Mouse (Mus musculus) T-helper 1 cell (primary cell): ENCODE data around the gene Ampd1.

Source experiments
- in situ Hi-C: fragments of 300-600 bp; cut with MboI, MseI; formaldehyde crosslinking; loops from one replicate; pipeline ENCODE4 v1.15.1; 2025; ENCODE audit warnings: high pct_unique_total_duplicates

Gene Ampd1

GRCm38 (mm10) chr3:103073771-103074170, at the start of gene Ampd1:
Gene Ampd1, plus strand, starts transcription at chr3:103074014.
- in situ Hi-C loops, result loop anchor here (10.0 kb wide), 1 partner anchor 1141 kb away; no protein-coding TSS in a partner anchor

GRCm38 (mm10) chr3:103026174-103026573, 47.6 kb upstream of the Ampd1 start:
- in situ Hi-C loops, result loop anchor here (25.0 kb wide), 1 partner anchor 1439 kb away; no protein-coding TSS in a partner anchor

- in situ Hi-C loops, result loop anchor here (25.0 kb wide), 1 partner anchor 1453 kb away; no protein-coding TSS in a partner anchor
These were observed 33.5 kb upstream of the Ampd1 start for GRCm38 (mm10) chr3:103040285-103040684.

- in situ Hi-C loops, result loop anchor here (25.0 kb wide), 1 partner anchor 1454 kb away; no protein-coding TSS in a partner anchor
These were observed 32.9 kb upstream of the Ampd1 start for GRCm38 (mm10) chr3:103040861-103041379.

GRCm38 (mm10) chr3:103056016-103056595, 17.7 kb upstream of the Ampd1 start:
- in situ Hi-C loops, result no loop called here

- in situ Hi-C loops, result no loop called here
These were observed 16.1 kb upstream of the Ampd1 start for GRCm38 (mm10) chr3:103057752-103058151.

- in situ Hi-C loops, result no loop called here
These were observed 15.3 kb upstream of the Ampd1 start, which contains the start of gene Nras for GRCm38 (mm10) chr3:103058207-103059157. Gene Nras, plus strand, starts transcription at chr3:103058285.

GRCm38 (mm10) chr3:103066927-103067326, 6.9 kb upstream of the Ampd1 start:
- in situ Hi-C loops, result no loop called here

GRCm38 (mm10) chr3:103068971-103069370, 4.8 kb upstream of the Ampd1 start:
- in situ Hi-C loops, result no loop called here

GRCm38 (mm10) chr3:103075871-103076270, 2.1 kb downstream of the Ampd1 start:
- in situ Hi-C loops, result loop anchor here (10.0 kb wide), 1 partner anchor 1139 kb away; no protein-coding TSS in a partner anchor

- in situ Hi-C loops, result loop anchor here (10.0 kb wide), 1 partner anchor 1138 kb away; no protein-coding TSS in a partner anchor
These were observed 2.7 kb downstream of the Ampd1 start for GRCm38 (mm10) chr3:103076476-103076875.

GRCm38 (mm10) chr3:103079301-103079700, 5.5 kb downstream of the Ampd1 start:
- in situ Hi-C loops, result loop anchor here (10.0 kb wide), 1 partner anchor 1136 kb away; no protein-coding TSS in a partner anchor

GRCm38 (mm10) chr3:103081051-103081450, 7.2 kb downstream of the Ampd1 start:
- in situ Hi-C loops, result no loop called here

GRCm38 (mm10) chr3:103081861-103082453, 8.1 kb downstream of the Ampd1 start:
- in situ Hi-C loops, result no loop called here

- in situ Hi-C loops, result no loop called here
These were observed 8.9 kb downstream of the Ampd1 start for GRCm38 (mm10) chr3:103082761-103083160.

- in situ Hi-C loops, result no loop called here
These were observed 12.2 kb downstream of the Ampd1 start for GRCm38 (mm10) chr3:103085986-103086385.

GRCm38 (mm10) chr3:103091753-103092152, 17.9 kb downstream of the Ampd1 start:
- in situ Hi-C loops, result loop anchor here (5.0 kb wide), 1 partner anchor 76 kb away; no protein-coding TSS in a partner anchor

- in situ Hi-C loops, result no loop called here
These were observed 24.8 kb downstream of the Ampd1 start for GRCm38 (mm10) chr3:103098662-103099061.

GRCm38 (mm10) chr3:103099667-103100066, 25.9 kb downstream of the Ampd1 start:
- in situ Hi-C loops, result no loop called here

- in situ Hi-C loops, result no loop called here
These were observed 26.9 kb downstream of the Ampd1 start for GRCm38 (mm10) chr3:103100735-103101134.

GRCm38 (mm10) chr3:103101194-103101593, 27.4 kb downstream of the Ampd1 start:
- in situ Hi-C loops, result no loop called here
